Mouse (Mus musculus) embryonic facial prominence, embryonic 12.5 days (tissue): ENCODE measurements at regions not wholly inside any gene's neighbourhood (a gene's known extent, or its start where the extent isn't known, plus 50 kb on each side); places are given as distances from the start of the nearest gene placed in this dataset. TPM values are rescaled to one million over a fixed set of nuclear protein-coding genes. Genes with fewer than 3 reads are reported as not detected.
A peak's percentile ranks its signal among the peaks of the same experiment; 100 is the strongest.
"Not testable (repeated sequence)": the region's sequence is repeated elsewhere in the genome, so short reads cannot be mapped to it uniquely, and the experiment has no call there.

Source experiments
- ATAC-seq: fragments of 200-750 bp; cut with Nextera tagmentation; 2 replicates; pipeline ENCODE4 v1.8.0; 2017; ENCODE audit not compliant: insufficient number of reproducible peaks, insufficient read depth, low FRiP score, low TSS enrichment
- H3K27ac ChIP-seq: fragments of 300-500 bp; sonication (generic); 2 replicates; pipeline ENCODE4 v1.5.1; 2016; ENCODE audit warnings: mild to moderate bottlenecking
- H3K27me3 ChIP-seq: fragments of 300-500 bp; sonication (generic); 2 replicates; pipeline ENCODE4 v1.6.1; 2016; ENCODE audit warnings: mild to moderate bottlenecking, moderate library complexity
- H3K36me3 ChIP-seq: fragments of 300-500 bp; sonication (generic); 2 replicates; pipeline ENCODE4 v1.6.1; 2016; ENCODE audit warnings: mild to moderate bottlenecking
- H3K4me1 ChIP-seq: fragments of 300-500 bp; sonication (generic); 2 replicates; pipeline ENCODE4 v1.6.1; 2016
- H3K4me2 ChIP-seq: fragments of 300-500 bp; sonication (generic); replicated peaks from 2 replicates; pipeline ENCODE4 v1.6.1; 2016; ENCODE audit warnings: mild to moderate bottlenecking, moderate library complexity
- H3K4me3 ChIP-seq: fragments of 300-500 bp; sonication (generic); 2 replicates; pipeline ENCODE4 v1.5.1; 2016; ENCODE audit warnings: mild to moderate bottlenecking
- H3K9ac ChIP-seq: fragments of 300-500 bp; sonication (generic); 2 replicates; pipeline ENCODE4 v1.6.1; 2016; ENCODE audit warnings: mild to moderate bottlenecking, moderate library complexity
- H3K9me3 ChIP-seq: fragments of 300-500 bp; sonication (generic); 2 replicates; pipeline ENCODE4 v1.6.1; 2016; ENCODE audit warnings: mild to moderate bottlenecking, moderate library complexity
- WGBS: fragments of 180-500 bp; shearing (Covaris S2); methylation state at CpG from one replicate; pipeline ENCODE4 v1.1.7; 2016; 5-methylcytosine and 5-hydroxymethylcytosine counted together
- microRNA-seq: library from miRNA; unstranded; fragments of <30 nt; microRNA quantifications from one replicate; pipeline ENCODE4, GENCODE M21; 2017

DNA sequence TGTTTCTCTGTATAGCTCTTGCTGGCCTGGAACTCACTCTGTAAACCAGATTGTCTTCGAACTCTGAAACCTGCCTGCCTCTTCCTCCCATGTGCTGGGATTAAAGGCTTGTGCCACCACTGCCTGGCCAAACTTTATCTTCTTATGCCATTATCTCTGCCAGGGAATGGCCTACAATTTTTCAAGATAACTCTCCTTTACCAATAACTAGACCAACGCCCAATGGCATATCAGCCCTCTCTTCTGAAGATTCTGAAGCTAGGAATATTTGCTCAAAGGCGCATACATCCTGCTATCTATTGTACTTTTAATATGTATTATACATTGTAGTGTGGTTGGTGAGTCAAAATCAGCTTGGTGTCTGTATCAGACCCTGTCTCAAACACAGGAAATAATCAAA lies 235.4 kb upstream of the Cts3 start:
- not testable (repeated sequence) for H3K9ac ChIP-seq, H3K4me3 ChIP-seq, H3K27ac ChIP-seq, H3K27me3 ChIP-seq, H3K4me1 ChIP-seq, H3K36me3 ChIP-seq, H3K9me3 ChIP-seq, ATAC-seq
- peak overlapping the region; percentile 49; the same call in 1 of the 2 replicates for H3K4me2 ChIP-seq
- WGBS, result 94% methylated on average over 3 of the region's 3 CpGs

DNA sequence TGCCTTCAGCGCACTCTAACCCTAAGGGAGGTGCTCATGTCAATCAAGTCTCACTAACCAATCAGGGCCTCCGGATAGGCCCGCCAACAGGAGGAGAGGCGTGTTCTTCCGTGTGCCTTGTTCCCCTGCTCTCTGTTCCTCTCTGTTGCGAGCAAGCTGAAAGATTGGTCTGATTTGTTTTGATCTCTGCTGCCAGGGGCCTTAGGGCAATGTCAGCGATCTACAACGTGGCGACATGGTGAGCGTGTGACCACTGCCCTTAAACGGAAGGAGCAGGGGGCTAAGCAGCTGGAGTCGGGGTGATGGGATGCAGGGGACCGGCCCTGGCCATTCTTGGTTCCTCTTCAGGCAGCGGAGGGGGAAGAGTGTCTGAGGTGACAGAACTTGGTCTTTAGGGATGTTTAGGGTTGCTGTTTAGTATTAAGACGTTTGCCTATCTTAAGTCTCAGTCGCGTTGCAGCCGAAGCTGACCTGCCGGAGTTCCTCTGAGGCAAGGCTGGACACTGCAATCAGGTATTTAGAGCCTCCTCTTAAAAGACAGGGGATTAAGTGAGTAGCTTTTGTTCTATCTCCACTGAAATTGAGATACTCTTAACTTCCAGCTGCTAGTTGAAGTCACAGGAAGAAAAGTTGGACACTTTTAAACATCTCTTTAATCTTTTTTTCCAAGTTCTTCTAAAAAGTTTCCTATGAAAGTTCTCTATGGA lies 234.4 kb upstream of the Cts3 start:
- WGBS, result 2% methylated on average over 19 of the region's 19 CpGs
- H3K36me3 ChIP-seq, H3K4me1 ChIP-seq, H3K9me3 ChIP-seq, ATAC-seq, H3K27me3 ChIP-seq: not testable (repeated sequence)
- Histone ChIP-seq H3K9ac (peak overlapping the region; percentile 63), H3K4me2 (peak overlapping the region; percentile 49), H3K27ac (peak overlapping the region; percentile 36; the same call in 1 of the 2 replicates), H3K4me3 (peak overlapping the region; percentile 64)

DNA sequence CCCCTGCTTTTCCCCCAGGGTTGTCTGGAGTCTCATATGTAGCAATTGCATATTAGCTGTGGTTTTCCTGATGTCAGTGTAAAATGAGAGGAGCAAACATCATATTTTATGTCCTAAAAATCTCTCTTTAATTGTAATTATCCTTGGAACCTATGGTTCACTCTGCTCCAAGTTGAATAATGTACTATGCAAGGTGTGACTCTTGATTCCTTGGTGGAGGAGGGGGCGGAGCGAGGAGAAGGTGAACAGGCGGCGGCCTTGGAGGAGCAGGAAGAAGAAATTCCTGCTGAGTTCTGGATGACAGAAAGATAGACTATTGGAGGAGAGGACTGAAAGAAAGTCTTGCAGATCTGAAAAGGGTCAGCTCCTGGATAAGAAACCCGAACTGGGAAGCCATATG lies 233.8 kb upstream of the Cts3 start:
- Histone ChIP-seq H3K4me3 (peak overlapping the region; percentile 64), H3K4me2 (peak overlapping the region; percentile 49)
- H3K4me1 ChIP-seq, H3K27me3 ChIP-seq, H3K27ac ChIP-seq, H3K9me3 ChIP-seq, H3K9ac ChIP-seq, H3K36me3 ChIP-seq, ATAC-seq: not testable (repeated sequence)
- 32% methylated on average over 5 of the region's 5 CpGs for WGBS

DNA sequence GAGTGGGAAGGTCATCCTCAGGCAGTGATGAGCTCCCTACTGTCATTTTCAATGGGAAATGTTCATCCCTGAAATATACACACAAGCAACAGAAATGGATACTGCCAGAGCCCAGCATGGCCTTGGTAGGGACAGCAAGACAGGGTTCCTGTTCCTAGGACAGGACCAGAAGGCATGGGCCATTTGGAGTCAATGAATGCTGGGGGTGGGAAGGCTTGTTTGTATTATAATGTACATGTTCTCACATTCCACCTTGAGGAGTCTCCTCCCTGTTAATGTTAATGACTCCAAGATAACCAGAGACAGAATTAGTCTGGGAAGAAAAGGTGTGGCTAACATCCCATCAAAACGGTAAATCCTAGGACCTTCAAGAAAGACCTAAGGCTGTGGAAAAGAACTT lies 193.5 kb upstream of the Cts3 start:
- H3K27ac ChIP-seq, H3K4me2 ChIP-seq, H3K9me3 ChIP-seq, H3K36me3 ChIP-seq, H3K27me3 ChIP-seq, H3K9ac ChIP-seq, H3K4me1 ChIP-seq, ATAC-seq, H3K4me3 ChIP-seq: not testable (repeated sequence)
- 80% methylated on average over 1 of the region's 1 CpGs for WGBS

Small RNA genes in the stretch of these regions (microRNA-seq; reads per million reads assigned to microRNA genes)
- not detected for gene Gm23739
